Mouse (Mus musculus): ENCODE measurements around the gene Timeless. TPM values are rescaled to one million over a fixed set of nuclear protein-coding genes. Genes with fewer than 3 reads are reported as not detected.
"Not testable (repeated sequence)": the region's sequence is repeated elsewhere in the genome, so short reads cannot be mapped to it uniquely, and the experiment has no call there.

Gene Timeless
- 6.4 and 10.7 TPM in 2 replicates for polyA plus RNA-seq (2012; ENCODE audit: insufficient read depth, insufficient read length, missing spikeins)

GRCm38 (mm10) chr10:128231697-128232419 is at the start of gene Timeless:
Gene Timeless, plus strand, starts transcription at chr10:128232065.
- TF ChIP-seq POLR2A (IDR thresholded peaks at IDR 0.05; ENCODE audit: borderline replicate concordance, low read depth, low read length) (no peak), CTCF (IDR thresholded peaks at IDR 0.05; ENCODE audit: low read depth, low read length) (no peak)

GRCm38 (mm10) chr10:128184296-128184695 is 47.6 kb upstream of the Timeless start:
- H3K27ac ChIP-seq (ENCODE audit: insufficient read depth, low read depth, low read length) = no peak overlapping the region

More at GRCm38 (mm10) chr10:128231697-128232419, at the start of gene Timeless:
- peaks cover 35% of the 10 kb centered on the region for H3K4me1 ChIP-seq (ENCODE audit: control insufficient read depth, insufficient read depth, low read length)
- H3K4me3 ChIP-seq (ENCODE audit: insufficient read depth, low read length) = peak within 1 kb of the TSS; percentile 82
- H3K27ac ChIP-seq (ENCODE audit: insufficient read depth, low read depth, low read length) = peak within 1 kb of the TSS; percentile 71

GRCm38 (mm10) chr10:128185277-128185940 is 46.5 kb upstream of the Timeless start:
- no peak overlapping the region for H3K4me3 ChIP-seq (ENCODE audit: insufficient read depth, low read length)
- H3K27ac ChIP-seq (ENCODE audit: insufficient read depth, low read depth, low read length) = no peak overlapping the region
- H3K4me1 ChIP-seq (ENCODE audit: control insufficient read depth, insufficient read depth, low read length) = no peaks in the 10 kb centered on the region
- TF ChIP-seq POLR2A (IDR thresholded peaks at IDR 0.05; ENCODE audit: borderline replicate concordance, low read depth, low read length) (no peak), CTCF (IDR thresholded peaks at IDR 0.05; ENCODE audit: low read depth, low read length) (no peak)

More at GRCm38 (mm10) chr10:128184296-128184695, 47.6 kb upstream of the Timeless start:
- no peak overlapping the region for H3K4me3 ChIP-seq (ENCODE audit: insufficient read depth, low read length)
- no peak for TF ChIP-seq CTCF (IDR thresholded peaks at IDR 0.05; ENCODE audit: low read depth, low read length)
- no peak for TF ChIP-seq POLR2A (IDR thresholded peaks at IDR 0.05; ENCODE audit: borderline replicate concordance, low read depth, low read length)
- no peaks in the 10 kb centered on the region for H3K4me1 ChIP-seq (ENCODE audit: control insufficient read depth, insufficient read depth, low read length)

GRCm38 (mm10) chr10:128185959-128186358 is 45.9 kb upstream of the Timeless start:
- no peaks in the 10 kb centered on the region for H3K4me1 ChIP-seq (ENCODE audit: control insufficient read depth, insufficient read depth, low read length)
- no peak overlapping the region for H3K27ac ChIP-seq (ENCODE audit: insufficient read depth, low read depth, low read length)
- TF ChIP-seq CTCF (IDR thresholded peaks at IDR 0.05; ENCODE audit: low read depth, low read length) = peak; percentile 71
- no peak for TF ChIP-seq POLR2A (IDR thresholded peaks at IDR 0.05; ENCODE audit: borderline replicate concordance, low read depth, low read length)
- no peak overlapping the region for H3K4me3 ChIP-seq (ENCODE audit: insufficient read depth, low read length)

- Histone ChIP-seq H3K4me3 (ENCODE audit: insufficient read depth, low read length) (no peak overlapping the region), H3K27ac (ENCODE audit: insufficient read depth, low read depth, low read length) (no peak overlapping the region), H3K4me1 (ENCODE audit: control insufficient read depth, insufficient read depth, low read length) (no peaks in the 10 kb centered on the region)
- TF ChIP-seq POLR2A (IDR thresholded peaks at IDR 0.05; ENCODE audit: borderline replicate concordance, low read depth, low read length) (no peak), CTCF (IDR thresholded peaks at IDR 0.05; ENCODE audit: low read depth, low read length) (no peak)
These were observed 44.7 kb upstream of the Timeless start for GRCm38 (mm10) chr10:128187181-128187605.

GRCm38 (mm10) chr10:128188242-128188877 is 43.5 kb upstream of the Timeless start:
- Histone ChIP-seq H3K4me3 (ENCODE audit: insufficient read depth, low read length) (no peak overlapping the region), H3K27ac (ENCODE audit: insufficient read depth, low read depth, low read length) (no peak overlapping the region), H3K4me1 (ENCODE audit: control insufficient read depth, insufficient read depth, low read length) (no peaks in the 10 kb centered on the region)
- TF ChIP-seq POLR2A (IDR thresholded peaks at IDR 0.05; ENCODE audit: borderline replicate concordance, low read depth, low read length) = no peak
- no peak for TF ChIP-seq CTCF (IDR thresholded peaks at IDR 0.05; ENCODE audit: low read depth, low read length)

GRCm38 (mm10) chr10:128191472-128191871 is 40.4 kb upstream of the Timeless start:
- no peak overlapping the region for H3K4me3 ChIP-seq (ENCODE audit: insufficient read depth, low read length)
- no peak overlapping the region for H3K27ac ChIP-seq (ENCODE audit: insufficient read depth, low read depth, low read length)
- H3K4me1 ChIP-seq (ENCODE audit: control insufficient read depth, insufficient read depth, low read length) = no peaks in the 10 kb centered on the region
- TF ChIP-seq POLR2A (IDR thresholded peaks at IDR 0.05; ENCODE audit: borderline replicate concordance, low read depth, low read length) = no peak

GRCm38 (mm10) chr10:128192030-128192766 is 39.7 kb upstream of the Timeless start:
- not testable (repeated sequence) for H3K27ac ChIP-seq (ENCODE audit: insufficient read depth, low read depth, low read length); H3K4me1 ChIP-seq (ENCODE audit: control insufficient read depth, insufficient read depth, low read length); H3K4me3 ChIP-seq (ENCODE audit: insufficient read depth, low read length)

GRCm38 (mm10) chr10:128193113-128193512 is 38.8 kb upstream of the Timeless start:
- TF ChIP-seq POLR2A (IDR thresholded peaks at IDR 0.05; ENCODE audit: borderline replicate concordance, low read depth, low read length) (no peak), CTCF (IDR thresholded peaks at IDR 0.05; ENCODE audit: low read depth, low read length) (no peak)
- Histone ChIP-seq H3K4me1 (ENCODE audit: control insufficient read depth, insufficient read depth, low read length) (no peaks in the 10 kb centered on the region), H3K27ac (ENCODE audit: insufficient read depth, low read depth, low read length) (no peak overlapping the region), H3K4me3 (ENCODE audit: insufficient read depth, low read length) (no peak overlapping the region)

All from bone marrow macrophage, adult 2 months (primary cell).